Mouse (Mus musculus): Measurements from ENCODE around the gene Slf1.
A peak's percentile ranks its signal among the peaks of the same experiment; 100 is the strongest.
"Not testable (repeated sequence)": the region's sequence is repeated elsewhere in the genome, so short reads cannot be mapped to it uniquely, and the experiment has no call there.

The Slf1 gene

DNA sequence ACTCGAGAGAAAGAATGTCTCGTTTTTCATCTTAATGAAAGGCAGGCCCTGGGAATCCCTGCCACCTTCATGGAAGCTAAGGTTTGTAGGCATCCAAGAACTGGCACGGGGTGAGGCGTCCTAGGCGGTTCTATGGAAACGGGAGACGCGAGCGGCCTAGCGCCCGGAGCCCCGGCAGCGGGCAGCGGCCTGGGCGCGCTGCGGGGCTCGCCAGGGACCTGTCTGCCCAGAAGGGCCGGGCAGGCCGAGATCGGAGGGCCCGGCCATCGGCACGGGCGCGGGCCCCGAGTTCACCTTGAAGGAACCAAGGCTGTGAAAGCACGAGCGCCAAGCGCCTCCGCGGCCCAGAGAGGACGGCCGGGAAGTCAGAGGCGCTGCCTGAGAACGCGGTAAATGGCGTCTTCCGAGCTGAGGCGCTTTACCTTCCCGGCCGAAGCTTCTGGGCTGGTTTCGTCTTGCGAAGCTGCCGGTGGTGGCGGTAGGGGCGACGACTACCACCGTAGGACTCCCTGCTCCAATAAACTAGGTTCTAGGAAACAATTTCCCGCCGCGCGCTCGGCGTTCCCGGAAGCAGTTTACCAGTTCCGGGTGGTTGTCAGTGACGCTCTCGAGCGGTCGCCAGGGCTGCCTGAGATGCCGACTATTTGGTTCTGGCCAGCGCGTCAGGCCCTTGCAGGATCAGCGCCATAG, at the start of gene Slf1, which contains the start of gene 2210408I21Rik:
Gene Slf1, minus strand, starts transcription at position 543 of the 690 bp plus-strand sequence.
Gene 2210408I21Rik, plus strand, starts transcription at position 610 of the 690 bp plus-strand sequence.
- peak; percentile 67 to 76 for DNase-seq

DNA sequence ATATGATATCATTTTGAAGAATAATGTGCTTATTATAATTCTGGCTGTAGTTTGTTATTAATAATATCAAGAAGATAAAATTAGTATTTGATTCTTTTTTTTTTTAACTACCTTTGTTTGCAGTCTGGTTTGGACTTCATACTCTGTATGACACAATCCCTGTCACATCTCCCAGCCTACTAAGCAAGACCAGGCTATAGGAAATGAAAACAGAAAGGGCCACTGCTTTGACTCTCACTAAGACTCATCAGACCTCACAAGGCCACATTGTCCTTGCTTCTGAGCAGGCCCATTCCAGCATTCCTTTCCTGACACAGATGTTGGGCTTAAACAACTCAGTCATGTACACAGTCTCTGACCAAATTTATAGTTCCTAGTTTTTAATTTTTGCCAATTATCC, 42.7 kb upstream of the Slf1 start:
- no peak for DNase-seq

DNA sequence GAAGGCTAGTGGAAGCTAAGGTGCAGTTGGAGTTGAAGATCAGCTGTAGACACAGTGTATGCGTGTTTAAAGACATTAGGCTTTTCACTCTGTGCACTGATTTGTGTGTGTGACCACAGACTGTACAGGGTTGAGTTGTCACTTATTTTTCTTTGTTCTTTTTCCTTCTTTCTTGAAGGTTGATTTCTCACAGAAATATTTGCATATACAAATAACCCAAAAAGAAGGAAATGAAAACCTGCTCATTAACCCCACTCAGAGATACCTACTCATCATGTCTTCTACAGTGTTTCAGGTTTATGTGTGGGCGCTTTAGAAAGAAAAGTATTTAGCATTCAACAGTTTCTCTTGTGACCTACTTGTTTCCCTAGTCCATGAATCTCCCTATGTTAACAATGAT, 5.6 kb upstream of the Slf1 start:
- DNase-seq = no peak

DNA sequence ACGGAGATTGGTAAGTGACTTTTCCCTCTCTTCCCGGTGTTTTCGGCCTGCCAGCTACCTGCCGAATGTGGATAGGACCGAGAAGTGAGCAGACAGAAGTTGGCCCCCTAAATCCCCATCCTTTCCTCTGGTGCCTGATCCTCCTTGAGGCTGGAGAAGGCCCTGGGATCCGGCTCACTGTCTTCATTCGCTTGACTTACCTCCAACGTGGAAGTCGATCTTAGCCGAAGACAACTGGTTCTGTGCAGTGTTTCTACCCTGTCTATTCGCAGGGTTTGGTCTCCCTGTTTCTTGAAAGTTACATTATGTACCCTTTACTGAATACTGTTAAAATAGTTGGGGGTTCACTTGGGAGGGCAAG, 328 bp upstream of the Slf1 start:
- DNase-seq = no peak

DNA sequence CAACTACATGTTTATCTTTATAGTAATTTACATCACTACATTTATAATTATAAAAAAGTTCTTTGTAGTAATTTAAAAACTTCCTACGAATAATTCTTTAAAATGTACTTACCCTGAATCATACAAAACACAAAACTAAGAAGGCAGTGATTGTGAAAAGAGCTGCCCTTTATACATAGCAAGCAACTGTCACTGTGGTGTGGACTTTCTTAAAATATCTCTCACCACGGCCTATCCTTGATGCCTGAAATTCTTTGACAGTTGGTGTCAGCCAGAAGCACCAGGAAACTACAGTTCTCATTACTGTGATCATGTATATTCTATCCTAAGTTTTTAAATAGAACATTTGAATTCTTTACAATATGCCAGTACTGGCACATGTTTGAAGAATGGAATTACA, 4.1 kb downstream of the Slf1 start:
- no peak for DNase-seq

DNA sequence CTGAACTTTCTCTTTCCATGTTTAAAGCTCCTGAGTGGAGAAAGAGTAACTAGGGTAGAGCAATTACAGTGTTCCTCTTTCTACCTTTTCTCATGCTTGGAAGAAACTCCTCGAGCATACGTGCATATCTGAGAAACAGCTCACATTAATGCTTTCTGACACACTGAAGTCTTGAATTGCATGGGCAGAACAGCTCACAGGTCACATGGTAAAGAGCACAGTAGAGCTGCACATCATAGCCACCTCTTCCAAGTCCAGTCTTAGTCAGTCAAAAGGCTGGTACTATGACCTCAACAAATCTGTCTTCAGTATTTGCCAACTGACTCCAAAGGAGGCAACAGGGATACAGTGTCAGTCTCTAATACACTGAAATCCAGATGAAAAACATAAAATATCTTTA, 7.0 kb downstream of the Slf1 start:
- no peak for DNase-seq

DNA sequence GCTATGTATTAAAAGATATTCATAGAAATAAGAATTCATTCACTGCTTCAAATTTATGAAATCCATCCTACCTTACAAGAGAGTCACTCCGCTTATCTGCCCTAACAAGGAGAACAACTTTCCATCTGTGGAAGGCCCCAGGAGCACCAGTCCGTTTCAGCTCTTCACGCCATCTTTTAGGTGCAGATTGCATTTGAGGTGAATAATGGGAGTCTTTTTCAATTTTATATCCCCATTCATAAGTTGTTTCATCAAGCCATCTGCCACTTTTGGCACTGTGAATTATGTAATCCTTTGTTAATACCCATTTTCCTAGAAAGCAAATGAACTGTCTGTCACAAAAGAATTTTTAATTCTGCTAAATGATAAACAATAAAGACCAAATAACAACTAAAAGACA, 10.1 kb downstream of the Slf1 start:
- no peak for DNase-seq

DNA sequence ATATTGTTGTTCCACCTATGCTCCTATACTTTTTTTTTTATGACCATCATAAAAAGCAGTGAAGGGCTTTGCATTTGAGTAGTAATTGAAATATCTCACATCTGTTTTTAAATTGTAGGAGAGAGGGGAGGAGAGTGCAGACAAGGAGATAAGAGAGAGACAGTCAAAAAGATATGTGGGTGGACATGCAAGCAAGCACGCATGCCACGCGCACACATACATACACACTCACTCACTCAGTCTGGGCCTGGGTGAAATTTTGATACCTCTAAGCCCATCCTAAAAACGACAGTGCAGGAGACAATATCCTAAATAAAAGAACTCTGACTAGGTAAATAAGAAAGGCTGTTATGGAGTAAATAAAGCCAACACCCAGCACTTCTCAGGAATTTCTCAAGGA, 16.6 kb downstream of the Slf1 start:
- DNase-seq = no peak

DNA sequence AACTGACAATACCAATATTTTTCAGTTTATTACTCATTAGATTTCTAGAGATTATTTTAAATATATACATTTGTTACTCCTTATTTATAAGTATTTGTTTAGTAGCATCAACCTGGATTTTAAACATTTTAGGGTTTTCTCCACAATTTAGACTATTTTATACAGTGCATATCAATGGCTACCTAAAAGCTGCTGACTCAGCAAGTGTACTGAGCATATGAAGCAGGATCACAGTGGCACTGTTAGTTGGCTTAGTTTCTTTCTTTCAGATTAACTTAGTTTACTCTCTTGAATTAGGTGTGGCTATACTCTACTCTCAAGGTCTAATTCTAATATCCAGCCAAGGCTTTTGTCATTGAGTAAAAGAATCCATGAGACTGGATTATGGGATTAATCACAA, 27.5 kb downstream of the Slf1 start:
- DNase-seq = no peak

DNA sequence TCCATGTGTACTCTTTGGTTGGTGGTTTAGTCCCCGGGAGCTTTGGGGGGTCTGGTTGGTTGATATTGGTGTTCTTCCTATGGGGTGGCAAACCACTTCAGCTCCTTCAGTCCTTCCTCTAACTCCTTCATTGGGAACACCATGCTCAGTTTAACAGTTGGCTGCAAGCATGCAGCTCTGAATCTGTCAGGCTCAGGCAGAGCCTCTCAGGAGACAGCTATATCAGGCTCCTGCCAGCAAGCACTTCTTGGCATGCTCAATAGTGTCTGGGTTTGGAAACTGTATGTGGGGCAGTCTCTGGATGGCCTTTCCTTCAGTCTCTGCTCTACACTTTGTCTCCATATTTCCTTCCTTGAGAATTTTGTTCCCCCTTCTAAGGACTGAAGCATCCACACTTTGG, 42.4 kb downstream of the Slf1 start:
- DNase-seq = not testable (repeated sequence)

DNA sequence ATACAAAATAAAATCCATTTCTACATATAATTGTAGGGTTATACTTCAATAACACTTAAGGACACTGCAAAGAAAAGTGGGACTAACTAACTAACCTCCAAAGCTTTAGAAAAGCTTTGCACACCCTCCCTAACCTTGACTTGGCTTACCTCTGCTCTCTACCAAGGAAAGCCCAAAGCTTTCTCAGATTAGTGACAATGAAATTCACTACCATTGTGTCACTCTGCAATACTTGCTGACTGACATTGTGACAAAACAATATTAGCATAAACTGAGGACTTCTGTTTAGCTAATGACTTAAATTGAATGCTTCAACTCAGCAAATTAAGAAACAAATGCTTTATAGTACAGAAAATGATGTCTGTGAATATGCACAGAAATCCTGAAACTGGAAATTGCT, 63.2 kb downstream of the Slf1 start:
- no peak for DNase-seq

DNA sequence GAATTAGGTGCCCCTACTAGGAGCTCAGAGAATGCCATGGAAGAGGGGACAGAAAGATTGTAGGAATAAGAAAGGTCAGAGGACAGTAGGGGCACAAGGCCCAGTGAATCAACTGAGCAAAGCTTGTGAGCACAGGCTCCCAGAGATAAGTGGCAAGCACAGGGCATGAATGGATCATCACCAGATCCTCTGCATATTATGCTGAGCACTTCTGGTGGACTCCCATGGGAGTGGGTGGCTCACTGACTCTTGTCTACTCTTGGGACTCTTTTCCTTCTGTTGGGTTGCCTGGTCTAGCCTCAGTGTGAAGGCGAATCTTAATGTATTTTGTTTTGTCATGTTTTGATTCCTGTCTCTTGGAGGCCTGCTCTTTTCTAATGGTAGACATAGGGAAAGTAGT, 66.4 kb downstream of the Slf1 start:
- no peak for DNase-seq

DNA sequence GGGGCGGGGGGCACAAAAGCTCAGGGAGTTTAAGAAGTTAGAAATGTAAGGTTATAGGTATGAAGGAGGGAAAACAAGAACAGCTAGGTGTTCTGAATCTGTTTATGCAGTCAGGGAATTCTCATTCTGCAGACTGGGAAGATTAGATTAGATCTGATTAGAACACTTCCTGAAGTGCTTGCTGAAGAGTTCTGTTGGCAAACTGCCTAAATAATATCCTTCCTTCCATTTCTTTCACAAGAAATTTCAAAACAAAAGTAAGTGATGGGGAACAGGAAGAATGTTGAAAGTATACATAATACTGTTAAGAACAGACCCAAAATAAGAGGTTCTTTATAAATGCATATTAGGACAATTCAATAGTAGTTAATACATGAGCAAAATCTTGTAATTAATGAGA, 72.1 kb downstream of the Slf1 start:
- no peak for DNase-seq

DNA sequence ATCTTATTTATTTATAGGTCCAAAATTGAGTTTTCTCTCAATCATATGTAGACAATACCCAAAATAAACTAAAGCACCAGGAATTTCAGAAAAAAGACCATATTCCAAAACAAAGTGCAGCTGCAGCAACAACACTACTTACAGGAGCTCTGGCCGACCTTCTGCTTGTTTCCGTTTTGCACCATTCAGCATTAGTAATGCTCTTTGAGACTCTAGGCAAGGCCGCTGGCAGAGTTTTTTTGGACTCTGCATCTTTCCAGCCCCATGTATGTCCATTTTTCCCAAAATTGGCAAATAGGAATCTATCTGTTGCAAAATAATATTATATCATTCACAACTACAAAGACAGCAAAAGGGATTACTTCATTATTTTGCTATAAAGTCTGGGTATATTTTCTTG, 85.5 kb downstream of the Slf1 start:
- no peak for DNase-seq

DNA sequence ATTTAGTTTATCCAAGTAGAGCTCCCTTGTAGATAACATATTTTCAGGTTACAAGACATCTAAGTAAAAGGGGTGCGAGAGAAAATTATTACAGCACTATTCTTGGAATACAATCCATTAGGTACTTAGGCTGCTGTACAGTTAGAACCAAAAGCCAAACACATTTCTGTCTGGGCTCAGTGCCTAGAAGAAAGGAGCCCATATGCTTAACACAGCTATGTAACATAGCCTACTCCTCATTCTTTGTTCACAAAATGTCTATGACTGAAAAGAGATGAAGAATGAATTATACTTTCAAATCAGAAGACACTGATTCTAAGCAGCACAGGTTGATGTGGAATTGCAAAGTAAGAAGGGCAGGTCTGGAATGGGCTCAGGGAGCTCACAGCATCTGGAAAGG, 86.8 kb downstream of the Slf1 start:
- DNase-seq = no peak

DNA sequence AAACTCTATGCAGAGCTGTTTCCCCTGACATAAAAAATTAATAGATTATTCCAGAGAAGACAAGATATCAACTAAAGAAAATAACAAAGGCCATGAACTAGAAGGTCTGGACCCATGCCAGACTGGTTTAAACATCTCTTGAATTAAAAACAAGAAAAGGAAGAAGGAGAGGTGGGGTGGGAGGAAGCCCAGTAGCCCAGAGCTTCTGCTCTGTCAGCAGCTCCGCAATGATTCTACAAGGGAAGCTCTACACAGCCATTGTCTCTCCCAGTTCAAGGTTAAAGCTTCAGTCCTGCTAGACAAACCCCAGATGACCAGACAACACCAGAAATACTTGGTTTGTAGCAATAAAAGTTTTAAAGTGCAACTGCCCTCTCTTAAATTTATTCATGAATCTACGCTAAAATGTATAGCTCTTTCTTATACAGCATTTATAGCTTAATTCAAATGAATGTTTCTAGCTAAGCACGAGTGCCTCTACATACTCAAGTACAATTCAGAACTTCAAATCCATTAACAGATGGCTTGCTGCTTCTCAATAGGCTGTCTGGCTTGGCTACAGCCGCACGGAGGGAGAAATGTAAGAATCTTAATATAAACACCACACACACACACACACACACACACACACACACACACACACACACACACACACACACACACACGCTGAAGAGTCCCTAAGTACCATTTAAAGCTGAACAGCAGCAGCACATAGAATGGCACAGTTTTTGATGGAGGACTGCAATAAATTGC, 87.9 kb downstream of the Slf1 start:
- DNase-seq = no peak

DNA sequence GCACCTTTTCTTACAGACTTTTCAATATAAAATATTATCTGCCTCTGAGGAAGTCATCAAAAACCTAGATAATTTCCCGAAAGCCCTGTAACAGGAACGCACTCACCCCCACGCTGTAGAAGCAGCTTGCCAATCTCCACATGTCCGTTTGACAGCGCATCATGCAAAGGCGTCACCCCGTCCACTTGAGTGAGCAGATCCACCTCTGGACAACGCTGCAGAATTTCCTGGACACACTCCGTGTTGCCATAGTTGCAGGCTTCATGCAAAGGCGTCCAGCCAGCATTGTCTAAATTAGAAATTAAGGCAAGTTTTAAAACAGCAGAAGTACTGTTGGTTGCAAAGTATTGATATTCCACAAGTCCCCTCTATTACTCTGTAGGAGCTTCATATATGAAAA, 88.9 kb downstream of the Slf1 start:
- no peak for DNase-seq

DNA sequence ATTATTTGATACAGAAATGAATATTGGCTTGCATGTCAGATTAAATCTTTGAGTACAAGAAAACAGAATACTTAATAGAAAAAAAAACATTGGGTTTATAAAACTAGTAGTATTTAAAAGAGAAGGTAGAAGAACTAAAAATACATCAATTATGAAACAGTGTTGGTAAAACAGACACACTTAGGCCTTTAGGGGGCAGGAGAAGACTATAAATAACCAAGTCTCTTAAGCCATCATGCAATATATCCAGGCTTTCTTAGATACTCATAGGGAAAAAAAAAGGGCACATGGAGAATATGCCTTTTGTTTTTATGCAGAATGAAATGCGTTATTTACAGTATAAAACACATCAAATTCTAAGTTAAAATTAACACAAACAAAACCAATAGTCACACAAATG, 89.9 kb downstream of the Slf1 start:
- DNase-seq = no peak

DNA sequence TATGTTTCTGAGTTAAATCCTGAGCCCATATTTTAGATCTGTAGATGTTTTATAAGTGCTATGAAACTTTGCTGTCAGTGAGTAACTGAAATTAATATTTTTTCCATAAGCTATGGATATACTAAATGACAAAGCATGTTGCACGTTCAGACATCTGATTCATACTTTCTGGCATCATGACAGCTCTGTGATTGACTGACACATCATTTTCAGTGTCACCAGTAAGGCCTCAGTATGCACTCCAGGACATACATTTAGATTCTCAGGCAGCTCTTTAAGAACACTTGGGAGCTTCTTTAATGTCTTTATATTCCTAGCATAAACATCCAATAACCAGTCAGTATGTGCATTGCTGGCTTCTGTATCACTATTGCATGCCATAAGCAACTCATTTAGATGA, 91.9 kb downstream of the Slf1 start:
- no peak for DNase-seq

DNA sequence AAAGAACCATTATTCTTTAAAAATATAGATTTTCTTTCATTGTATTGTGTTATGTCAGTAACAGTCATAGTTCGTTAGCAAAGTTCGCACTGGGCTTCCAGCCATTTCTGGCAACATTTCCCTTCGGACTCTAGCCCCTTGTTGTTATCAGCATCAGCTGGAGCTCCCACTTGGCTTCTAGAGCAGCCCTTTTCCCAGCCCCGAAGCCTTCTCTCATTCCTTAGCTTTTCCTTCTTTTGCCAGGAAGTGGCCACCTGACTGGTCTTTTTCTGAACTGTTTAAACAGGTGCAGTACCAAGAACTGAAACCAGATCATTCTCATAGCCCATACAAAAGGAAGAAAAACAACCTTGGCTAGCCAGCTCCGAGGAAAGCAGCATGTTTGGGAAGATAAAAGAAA, 105.7 kb downstream of the Slf1 start:
- no peak for DNase-seq

DNA sequence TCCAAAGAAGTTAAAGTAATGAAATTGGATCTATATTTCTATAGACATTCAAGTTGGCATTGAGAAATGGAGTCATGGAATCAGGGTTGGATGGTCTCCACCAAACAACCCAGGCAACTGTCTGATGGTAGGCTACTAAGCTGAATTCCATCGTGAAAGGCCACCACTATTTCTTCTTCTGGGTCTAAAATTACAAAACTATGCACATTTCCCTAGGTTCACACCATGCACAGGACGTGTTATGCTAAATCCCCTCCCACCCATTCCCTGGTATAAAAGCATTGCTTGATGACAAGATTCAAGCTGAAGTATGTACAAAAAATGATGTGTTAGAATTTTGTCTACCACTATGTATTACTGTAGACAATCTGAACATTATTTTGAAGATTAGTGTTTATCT, 116.4 kb downstream of the Slf1 start:
- DNase-seq = no peak

DNA sequence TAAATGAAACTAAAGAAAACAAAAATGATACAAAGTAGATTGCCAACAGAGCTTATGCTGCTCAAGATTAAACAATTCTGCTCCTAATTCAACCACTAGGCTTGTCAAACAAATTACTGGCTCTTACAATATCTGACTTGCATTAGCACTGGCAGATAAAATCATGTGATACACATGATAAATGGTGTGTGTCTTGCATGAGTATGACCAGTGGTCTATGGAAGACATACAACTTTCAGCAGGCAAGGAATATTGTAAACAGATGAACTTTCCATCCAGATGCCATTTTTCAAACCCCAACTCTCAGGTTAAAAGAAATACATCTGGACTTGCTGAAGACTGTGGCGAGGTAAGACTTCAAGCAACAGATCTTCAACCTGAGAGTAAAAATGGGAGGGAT, 131.6 kb downstream of the Slf1 start:
- DNase-seq = no peak

DNA sequence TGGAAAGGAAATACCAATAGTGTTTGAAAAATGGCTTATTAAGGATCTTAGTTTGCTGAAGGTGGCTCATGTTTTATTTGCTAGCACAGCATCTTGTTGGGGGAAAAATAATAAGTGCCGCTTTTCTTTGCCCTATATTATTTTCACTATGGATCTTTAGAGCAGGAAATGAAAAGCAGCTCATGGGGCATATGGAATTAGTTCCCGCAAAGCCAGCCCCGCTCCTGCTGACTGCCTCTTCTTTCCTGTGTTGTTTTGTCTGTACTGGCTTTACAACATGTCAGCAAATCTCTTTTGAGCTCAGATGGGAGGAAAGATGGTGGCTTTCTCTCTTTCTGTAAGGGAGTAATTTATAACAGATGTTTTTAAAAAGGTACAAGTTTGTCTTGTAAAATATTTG, 132.6 kb downstream of the Slf1 start:
- no peak for DNase-seq

All from thymus, adult 18-20 months (tissue).